Mouse (Mus musculus): ENCODE data around the gene Ddx39b. TPM values are rescaled to one million over a fixed set of nuclear protein-coding genes. Genes with fewer than 3 reads are reported as not detected.

The Ddx39b gene
- polyA plus RNA-seq (2015; fragmentation: Nextera tagmentation; extraction: Ambion mirVana) = 361 and 365 TPM in 2 replicates

GRCm38 (mm10) chr17:35241305-35242014 is at the start of gene Ddx39b:
Gene Ddx39b, plus strand, starts transcription at chr17:35241746.
- Histone ChIP-seq H3K9me3 (no peaks in the 10 kb centered on the region), H3K9ac (peak within 1 kb of the TSS; percentile 97), H3K4me1 (replicated peaks) (peaks cover 56% of the 10 kb centered on the region), H3K4me2 (peak within 1 kb of the TSS; percentile 66), H3K36me3 (peaks cover 25% of the 10 kb centered on the region), H3K4me3 (peak within 1 kb of the TSS; percentile 90), H3K27ac (replicated peaks) (peak within 1 kb of the TSS; percentile 99), H3K27me3 (no peaks in the 10 kb centered on the region)
- whole genome bisulfite sequencing = under 1% methylated on average over 69 of the region's 69 CpGs
- peak; percentile 91 for ATAC-seq (ENCODE audit: low FRiP score, low read depth)

- Histone ChIP-seq H3K9ac (no peak overlapping the region), H3K36me3 (no peaks in the 10 kb centered on the region), H3K9me3 (no peaks in the 10 kb centered on the region), H3K27ac (replicated peaks) (no peak overlapping the region), H3K4me2 (no peak overlapping the region), H3K27me3 (peaks cover 34% of the 10 kb centered on the region), H3K4me1 (replicated peaks) (peaks cover 10% of the 10 kb centered on the region), H3K4me3 (no peak overlapping the region)
- WGBS = 80% methylated on average over 5 of the region's 5 CpGs
- no peak for ATAC-seq (ENCODE audit: low FRiP score, low read depth)
Measured at GRCm38 (mm10) chr17:35192924-35193323, 48.6 kb upstream of the Ddx39b start.

GRCm38 (mm10) chr17:35193881-35194843 is 47.4 kb upstream of the Ddx39b start, which contains the start of gene Ltb:
Gene Ltb, plus strand, starts transcription at chr17:35194439.
- H3K9me3 ChIP-seq = no peaks in the 10 kb centered on the region
- H3K4me2 ChIP-seq = peak within 1 kb of the TSS; percentile 69; the same call in 1 of the 2 replicates
- peaks cover 10% of the 10 kb centered on the region for H3K4me1 ChIP-seq (replicated peaks)
- H3K36me3 ChIP-seq = no peaks in the 10 kb centered on the region
- ATAC-seq (ENCODE audit: low FRiP score, low read depth) = no peak
- 66% methylated on average over 28 of the region's 28 CpGs for WGBS
- H3K27ac ChIP-seq (replicated peaks) = no peak within 1 kb of the TSS
- no peak within 1 kb of the TSS for H3K9ac ChIP-seq
- peaks cover 34% of the 10 kb centered on the region for H3K27me3 ChIP-seq
- H3K4me3 ChIP-seq = no peak within 1 kb of the TSS

GRCm38 (mm10) chr17:35194844-35195630 is 46.5 kb upstream of the Ddx39b start:
- Histone ChIP-seq H3K27me3 (peaks cover 34% of the 10 kb centered on the region), H3K4me1 (replicated peaks) (peaks cover 10% of the 10 kb centered on the region), H3K27ac (replicated peaks) (no peak overlapping the region), H3K4me2 (peak overlapping the region; percentile 69), H3K9me3 (no peaks in the 10 kb centered on the region), H3K36me3 (no peaks in the 10 kb centered on the region), H3K9ac (0 out of 2 replicates have a peak overlapping the region, but pooled peaks have one; percentile 36), H3K4me3 (peak overlapping the region; percentile 40)
- 43% methylated on average over 19 of the region's 19 CpGs for WGBS
- ATAC-seq (ENCODE audit: low FRiP score, low read depth) = peak; percentile 51; the same call in 1 of the 2 replicates

- WGBS = 1% methylated on average over 66 of the region's 66 CpGs
- H3K27me3 ChIP-seq = peaks cover 34% of the 10 kb centered on the region
- peak overlapping the region; percentile 40 for H3K4me3 ChIP-seq
- H3K9me3 ChIP-seq = no peaks in the 10 kb centered on the region
- peak overlapping the region; percentile 36; the same call in 1 of the 2 replicates for H3K9ac ChIP-seq
- peak overlapping the region; percentile 69 for H3K4me2 ChIP-seq
- no peak overlapping the region for H3K27ac ChIP-seq (replicated peaks)
- no peaks in the 10 kb centered on the region for H3K36me3 ChIP-seq
- peaks cover 10% of the 10 kb centered on the region for H3K4me1 ChIP-seq (replicated peaks)
- peak; percentile 82 for ATAC-seq (ENCODE audit: low FRiP score, low read depth)
Measured at GRCm38 (mm10) chr17:35195631-35196320, 45.8 kb upstream of the Ddx39b start.

- Histone ChIP-seq H3K36me3 (no peaks in the 10 kb centered on the region), H3K27ac (replicated peaks) (no peak overlapping the region), H3K4me2 (peak overlapping the region; percentile 69), H3K9me3 (no peaks in the 10 kb centered on the region), H3K4me1 (replicated peaks) (peaks cover 10% of the 10 kb centered on the region), H3K27me3 (peaks cover 35% of the 10 kb centered on the region), H3K4me3 (peak overlapping the region; percentile 40), H3K9ac (no peak overlapping the region)
- no peak for ATAC-seq (ENCODE audit: low FRiP score, low read depth)
- WGBS = 35% methylated on average over 9 of the region's 9 CpGs
Measured at GRCm38 (mm10) chr17:35196321-35196641, 45.3 kb upstream of the Ddx39b start.

GRCm38 (mm10) chr17:35197126-35197525 is 44.4 kb upstream of the Ddx39b start:
- Histone ChIP-seq H3K27me3 (peaks cover 41% of the 10 kb centered on the region), H3K9ac (no peak overlapping the region), H3K36me3 (no peaks in the 10 kb centered on the region)

GRCm38 (mm10) chr17:35198029-35198428 is 43.5 kb upstream of the Ddx39b start:
- 75% methylated on average over 7 of the region's 7 CpGs for WGBS
- no peaks in the 10 kb centered on the region for H3K9me3 ChIP-seq

More at GRCm38 (mm10) chr17:35197126-35197525, 44.4 kb upstream of the Ddx39b start:
- no peak overlapping the region for H3K27ac ChIP-seq (replicated peaks)
- H3K4me2 ChIP-seq = no peak overlapping the region
- 47% methylated on average over 6 of the region's 6 CpGs for whole genome bisulfite sequencing
- peaks cover 10% of the 10 kb centered on the region for H3K4me1 ChIP-seq (replicated peaks)
- no peak for ATAC-seq (ENCODE audit: low FRiP score, low read depth)
- H3K9me3 ChIP-seq = no peaks in the 10 kb centered on the region
- no peak overlapping the region for H3K4me3 ChIP-seq

GRCm38 (mm10) chr17:35198946-35199345 is 42.6 kb upstream of the Ddx39b start:
- Histone ChIP-seq H3K9me3 (no peaks in the 10 kb centered on the region), H3K27me3 (peaks cover 42% of the 10 kb centered on the region), H3K4me3 (no peak overlapping the region), H3K4me2 (no peak overlapping the region), H3K36me3 (no peaks in the 10 kb centered on the region), H3K27ac (replicated peaks) (no peak overlapping the region), H3K9ac (no peak overlapping the region), H3K4me1 (replicated peaks) (peaks cover 10% of the 10 kb centered on the region)
- WGBS = 32% methylated on average over 8 of the region's 8 CpGs
- no peak for ATAC-seq (ENCODE audit: low FRiP score, low read depth)

More at GRCm38 (mm10) chr17:35198029-35198428, 43.5 kb upstream of the Ddx39b start:
- H3K9ac ChIP-seq = no peak overlapping the region
- H3K4me2 ChIP-seq = no peak overlapping the region
- ATAC-seq (ENCODE audit: low FRiP score, low read depth) = no peak
- H3K4me3 ChIP-seq = no peak overlapping the region
- H3K27ac ChIP-seq (replicated peaks) = no peak overlapping the region
- peaks cover 10% of the 10 kb centered on the region for H3K4me1 ChIP-seq (replicated peaks)
- peaks cover 41% of the 10 kb centered on the region for H3K27me3 ChIP-seq
- H3K36me3 ChIP-seq = no peaks in the 10 kb centered on the region

GRCm38 (mm10) chr17:35200398-35200797 is 41.1 kb upstream of the Ddx39b start:
- H3K9ac ChIP-seq = no peak overlapping the region
- H3K9me3 ChIP-seq = no peaks in the 10 kb centered on the region
- WGBS = 87% methylated on average over 11 of the region's 11 CpGs
- ATAC-seq (ENCODE audit: low FRiP score, low read depth) = no peak
- H3K4me2 ChIP-seq = no peak overlapping the region
- H3K36me3 ChIP-seq = no peaks in the 10 kb centered on the region
- no peak overlapping the region for H3K4me3 ChIP-seq
- peaks cover 9% of the 10 kb centered on the region for H3K4me1 ChIP-seq (replicated peaks)
- no peak overlapping the region for H3K27ac ChIP-seq (replicated peaks)
- H3K27me3 ChIP-seq = peaks cover 34% of the 10 kb centered on the region

GRCm38 (mm10) chr17:35201128-35201527 is 40.4 kb upstream of the Ddx39b start:
- Histone ChIP-seq H3K9ac (no peak overlapping the region), H3K4me1 (replicated peaks) (peaks cover 2% of the 10 kb centered on the region), H3K4me2 (no peak overlapping the region), H3K4me3 (no peak overlapping the region), H3K27me3 (peaks cover 28% of the 10 kb centered on the region), H3K9me3 (no peaks in the 10 kb centered on the region), H3K27ac (replicated peaks) (no peak overlapping the region), H3K36me3 (no peaks in the 10 kb centered on the region)
- ATAC-seq (ENCODE audit: low FRiP score, low read depth) = no peak
- WGBS = 71% methylated on average over 11 of the region's 11 CpGs

Measured in hindbrain, embryonic 15.5 days (tissue).